Mouse (Mus musculus): ENCODE data around the gene Olfr315. TPM values are rescaled to one million over a fixed set of nuclear protein-coding genes. Genes with fewer than 3 reads are reported as not detected.
"Not testable (repeated sequence)": the region's sequence is repeated elsewhere in the genome, so short reads cannot be mapped to it uniquely, and the experiment has no call there.

Olfr315 gene
- not detected in 2 replicates for polyA plus RNA-seq (2016; fragmentation: Nextera tagmentation; extraction: Ambion mirVana)

DNA sequence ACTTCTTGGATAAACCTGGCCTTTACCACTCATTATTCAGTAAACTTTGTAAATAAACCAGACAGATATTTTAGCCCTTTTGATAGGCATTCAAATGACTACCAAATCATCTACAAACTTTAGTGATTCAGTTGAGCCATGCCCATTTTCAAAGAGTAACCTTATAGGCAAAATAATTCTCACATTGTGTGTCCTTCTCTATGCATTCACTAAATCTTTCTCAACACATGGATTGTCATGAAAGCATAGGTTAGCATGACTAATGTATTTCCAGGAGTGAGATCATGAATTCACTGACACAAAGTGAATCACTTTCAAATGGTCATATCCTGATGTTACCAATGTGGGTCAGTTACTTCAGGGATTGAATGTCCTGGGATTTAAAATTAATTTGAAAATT is at the start of gene Olfr315:
TSS of gene Olfr315 (plus strand) at position 301 of the 400 bp plus-strand sequence.
- Histone ChIP-seq H3K4me2 (replicated peaks) (no peak within 1 kb of the TSS), H3K9me3 (no peaks in the 10 kb centered on the region), H3K4me1 (no peaks in the 10 kb centered on the region), H3K9ac (no peak within 1 kb of the TSS), H3K27me3 (no peaks in the 10 kb centered on the region), H3K27ac (no peak within 1 kb of the TSS), H3K36me3 (no peaks in the 10 kb centered on the region), H3K4me3 (no peak within 1 kb of the TSS)
- no peak for ATAC-seq (ENCODE audit: insufficient number of reproducible peaks, insufficient read depth, low FRiP score, low TSS enrichment)

DNA sequence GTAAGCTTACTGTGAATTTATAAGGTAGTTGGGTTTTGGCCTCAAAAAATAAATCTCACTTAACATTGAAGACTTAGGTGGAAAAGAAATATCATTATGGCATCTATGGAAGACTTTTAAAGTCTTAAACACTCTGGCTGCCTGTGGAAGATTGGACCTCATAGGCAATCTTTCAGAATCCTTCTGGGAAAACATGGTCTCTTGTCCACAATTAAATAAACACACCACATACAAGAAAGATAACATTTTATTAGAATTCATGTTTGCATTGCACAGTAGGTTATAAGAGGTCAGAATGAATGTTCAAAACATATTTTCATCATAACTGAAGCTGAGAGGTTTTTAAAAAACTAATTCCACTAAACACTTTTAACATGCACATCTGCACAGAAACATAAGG is 49.1 kb upstream of the Olfr315 start, which contains the start of gene Olfr318:
TSS of gene Olfr318 (minus strand) at position 101 of the 400 bp plus-strand sequence.
- no peak for ATAC-seq (ENCODE audit: insufficient number of reproducible peaks, insufficient read depth, low FRiP score, low TSS enrichment)
- Histone ChIP-seq H3K27me3 (no peaks in the 10 kb centered on the region), H3K36me3 (no peaks in the 10 kb centered on the region), H3K9me3 (no peaks in the 10 kb centered on the region), H3K4me2 (replicated peaks) (no peak within 1 kb of the TSS), H3K9ac (no peak within 1 kb of the TSS), H3K4me3 (no peak within 1 kb of the TSS), H3K4me1 (no peaks in the 10 kb centered on the region), H3K27ac (no peak within 1 kb of the TSS)

DNA sequence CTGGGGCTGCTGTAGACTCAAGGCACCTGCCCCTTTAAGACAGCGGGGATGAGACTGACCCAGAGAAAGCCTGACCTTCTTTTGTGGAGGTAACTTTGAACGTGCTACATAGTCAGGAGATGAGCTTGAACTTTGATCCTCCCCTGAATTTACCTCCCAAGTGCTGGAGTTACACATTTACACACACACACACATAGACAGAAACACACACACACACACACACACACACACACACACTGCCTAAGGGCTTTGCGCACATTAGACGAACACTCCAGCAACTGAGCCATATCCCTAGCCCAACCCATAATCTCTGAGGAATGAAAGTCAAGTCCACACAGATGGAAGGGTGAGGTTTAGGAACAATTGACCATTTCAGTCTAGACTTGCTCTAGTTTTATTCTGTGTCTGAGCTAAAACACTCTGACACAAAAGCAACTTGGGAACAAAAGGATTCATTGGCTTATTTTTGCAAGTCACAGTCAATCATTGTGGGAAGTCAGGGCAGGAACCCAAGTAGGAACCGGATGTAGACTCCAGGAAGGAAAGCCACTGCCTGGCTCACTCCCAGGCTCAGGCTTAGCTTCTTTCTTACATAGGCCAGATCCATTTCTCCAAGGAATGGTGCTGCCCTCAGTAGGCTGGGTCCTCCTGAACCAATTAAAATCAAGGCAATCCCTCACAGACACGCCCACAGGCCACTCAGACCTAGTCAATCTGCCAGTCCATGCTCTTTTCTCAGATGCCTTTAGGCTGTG is 44.9 kb upstream of the Olfr315 start:
- H3K9me3 ChIP-seq; H3K4me3 ChIP-seq; ATAC-seq (ENCODE audit: insufficient number of reproducible peaks, insufficient read depth, low FRiP score, low TSS enrichment); H3K36me3 ChIP-seq; H3K9ac ChIP-seq; H3K27ac ChIP-seq; H3K4me1 ChIP-seq; H3K4me2 ChIP-seq (replicated peaks); H3K27me3 ChIP-seq: not testable (repeated sequence)
- WGBS: 82% methylated on average over 6 of the region's 6 CpGs

DNA sequence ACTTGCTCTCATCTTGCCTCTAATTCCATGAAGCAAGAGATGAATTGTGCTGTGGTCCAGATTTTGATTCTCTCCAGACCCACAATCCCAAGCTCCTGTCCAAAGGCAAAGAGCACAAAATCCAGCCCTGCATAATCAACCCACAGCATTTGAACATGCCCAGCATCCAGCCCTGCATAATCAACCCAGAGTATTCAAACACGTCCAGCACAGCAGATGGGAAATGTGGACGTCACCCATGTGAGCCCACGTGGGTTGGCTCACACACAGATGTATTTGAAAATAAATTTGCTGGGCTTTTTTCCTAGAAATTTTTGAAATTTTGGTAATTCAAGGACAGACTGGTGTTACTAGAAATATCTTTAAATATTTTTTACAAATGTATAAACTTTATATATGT is 39.6 kb upstream of the Olfr315 start:
- ATAC-seq (ENCODE audit: insufficient number of reproducible peaks, insufficient read depth, low FRiP score, low TSS enrichment): no peak
- WGBS: 63% methylated on average over 3 of the region's 3 CpGs

DNA sequence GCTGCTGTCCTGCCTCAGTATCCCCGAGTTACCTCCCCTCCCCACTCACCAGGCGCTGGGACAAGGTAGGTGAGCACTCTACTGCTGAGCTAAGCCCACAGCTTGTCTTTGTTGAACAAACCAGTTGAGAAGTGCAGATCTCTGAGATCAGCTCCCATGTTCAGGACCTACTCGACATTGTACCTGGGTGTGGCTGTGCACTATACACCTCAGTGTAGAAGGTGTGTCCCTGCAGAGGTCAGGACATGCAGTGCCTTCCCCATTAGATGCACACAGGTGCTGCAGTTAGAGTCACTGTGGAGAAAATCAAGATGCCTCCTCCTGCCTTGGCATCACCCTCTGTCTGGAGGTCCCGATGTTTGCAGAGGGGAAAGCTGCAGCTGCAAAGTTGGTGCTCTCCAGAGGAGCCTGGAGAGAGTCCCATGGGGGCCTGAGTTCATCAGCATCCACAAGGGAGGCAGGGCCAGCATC is 34.2 kb upstream of the Olfr315 start, which contains the start of gene Olfr317:
TSS of gene Olfr317 (minus strand) at position 421 of the 471 bp plus-strand sequence.
- Histone ChIP-seq H3K9ac (no peak within 1 kb of the TSS), H3K27me3 (no peaks in the 10 kb centered on the region), H3K4me2 (replicated peaks) (no peak within 1 kb of the TSS), H3K36me3 (no peaks in the 10 kb centered on the region), H3K27ac (no peak within 1 kb of the TSS), H3K4me3 (no peak within 1 kb of the TSS), H3K9me3 (no peaks in the 10 kb centered on the region), H3K4me1 (no peaks in the 10 kb centered on the region)
- WGBS: 73% methylated on average over 4 of the region's 4 CpGs
- no peak for ATAC-seq (ENCODE audit: insufficient number of reproducible peaks, insufficient read depth, low FRiP score, low TSS enrichment)

More for the DNA sequence above, 39.6 kb upstream of the Olfr315 start:
- no peaks in the 10 kb centered on the region for H3K4me1 ChIP-seq
- no peak overlapping the region for H3K4me3 ChIP-seq
- no peaks in the 10 kb centered on the region for H3K36me3 ChIP-seq
- no peak overlapping the region for H3K9ac ChIP-seq
- no peak overlapping the region for H3K27ac ChIP-seq
- H3K27me3 ChIP-seq: no peaks in the 10 kb centered on the region
- H3K4me2 ChIP-seq (replicated peaks): no peak overlapping the region
- H3K9me3 ChIP-seq: no peaks in the 10 kb centered on the region

DNA sequence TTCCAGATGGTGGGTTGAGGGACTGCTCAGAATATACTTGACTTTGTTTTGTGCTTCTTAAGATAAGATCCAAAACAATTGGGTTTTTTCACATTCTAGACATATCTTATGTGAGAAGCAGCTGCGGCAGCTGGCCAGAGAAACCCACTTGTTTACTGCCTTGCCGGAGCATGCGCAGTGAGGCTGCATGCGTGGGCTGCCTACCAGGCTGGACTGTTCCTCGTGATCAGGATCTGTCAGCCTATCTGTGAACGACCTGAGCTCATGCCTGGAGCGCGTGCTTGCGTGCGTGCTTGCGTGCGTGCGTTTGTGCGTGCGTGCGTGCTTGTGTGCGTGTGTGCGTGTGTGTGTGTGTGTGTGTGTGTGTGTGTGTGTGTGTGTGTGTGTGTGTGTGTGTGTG is 21.9 kb upstream of the Olfr315 start:
- H3K9ac ChIP-seq; H3K27ac ChIP-seq; H3K36me3 ChIP-seq; H3K4me3 ChIP-seq; H3K27me3 ChIP-seq; H3K4me1 ChIP-seq; H3K4me2 ChIP-seq (replicated peaks); ATAC-seq (ENCODE audit: insufficient number of reproducible peaks, insufficient read depth, low FRiP score, low TSS enrichment); H3K9me3 ChIP-seq: not testable (repeated sequence)
- WGBS: 81% methylated on average over 18 of the region's 18 CpGs

DNA sequence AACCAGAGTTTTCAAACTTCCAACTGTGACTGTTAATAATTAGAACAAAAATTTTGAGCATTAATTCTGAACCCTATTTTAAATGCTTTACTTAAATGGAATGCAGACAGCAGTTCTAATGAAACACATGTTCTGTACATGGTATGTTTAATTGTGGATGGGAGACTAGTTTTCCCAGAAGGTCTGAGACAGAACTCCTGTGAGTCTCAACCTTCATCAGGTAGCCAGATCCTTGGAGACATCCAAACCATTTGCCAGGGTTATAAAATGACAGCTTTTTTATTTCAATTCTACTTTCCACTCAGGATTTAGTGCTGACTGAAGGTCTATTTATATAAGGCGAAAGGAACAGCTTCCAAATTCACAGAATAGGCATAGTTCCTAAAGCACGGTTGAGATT is 20.6 kb upstream of the Olfr315 start, which contains the start of gene Olfr316:
TSS of gene Olfr316 (plus strand) at position 301 of the 400 bp plus-strand sequence.
- Histone ChIP-seq H3K27ac (no peak within 1 kb of the TSS), H3K4me1 (no peaks in the 10 kb centered on the region), H3K9ac (no peak within 1 kb of the TSS), H3K4me3 (no peak within 1 kb of the TSS), H3K4me2 (replicated peaks) (no peak within 1 kb of the TSS), H3K9me3 (no peaks in the 10 kb centered on the region), H3K27me3 (no peaks in the 10 kb centered on the region), H3K36me3 (no peaks in the 10 kb centered on the region)
- ATAC-seq (ENCODE audit: insufficient number of reproducible peaks, insufficient read depth, low FRiP score, low TSS enrichment): no peak
- WGBS: 87% methylated on average over 2 of the region's 2 CpGs

DNA sequence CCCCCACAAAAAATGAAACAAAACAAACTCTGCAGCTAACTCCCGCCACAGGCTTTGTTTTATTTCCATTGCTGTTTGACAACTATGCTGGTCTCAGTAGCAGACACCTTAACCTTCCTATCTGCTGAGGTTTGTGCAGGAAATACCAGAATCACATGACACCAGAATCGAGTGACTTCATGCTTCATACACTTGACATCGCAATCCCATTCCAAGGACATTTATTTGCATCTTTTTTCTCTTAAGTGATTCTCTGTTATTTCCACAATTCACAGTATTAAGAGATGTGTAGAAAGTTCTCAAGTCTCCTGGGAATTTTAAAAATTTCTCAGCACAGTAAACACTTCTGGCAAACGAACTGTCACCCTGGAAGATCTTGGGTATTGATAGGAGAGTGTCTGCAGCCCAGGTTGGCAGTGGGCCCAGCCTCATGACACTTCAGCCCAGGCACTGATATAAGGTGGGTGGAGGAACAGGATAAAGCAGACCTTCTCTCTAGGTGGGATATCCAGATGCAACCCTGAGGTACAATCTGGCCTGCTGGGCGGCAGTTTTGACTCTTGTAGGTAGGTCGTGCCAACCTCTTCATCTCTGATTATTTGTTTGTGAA is 9.6 kb downstream of the Olfr315 start, which contains the start of gene Olfr314:
TSS of gene Olfr314 (plus strand) at position 473 of the 610 bp plus-strand sequence.
- ATAC-seq (ENCODE audit: insufficient number of reproducible peaks, insufficient read depth, low FRiP score, low TSS enrichment): no peak
- no peak within 1 kb of the TSS for H3K27ac ChIP-seq
- H3K9me3 ChIP-seq: no peaks in the 10 kb centered on the region
- no peak within 1 kb of the TSS for H3K4me2 ChIP-seq (replicated peaks)
- WGBS: 75% methylated on average over 6 of the region's 6 CpGs
- no peaks in the 10 kb centered on the region for H3K27me3 ChIP-seq
- no peaks in the 10 kb centered on the region for H3K36me3 ChIP-seq
- H3K9ac ChIP-seq: no peak within 1 kb of the TSS
- H3K4me3 ChIP-seq: no peak within 1 kb of the TSS
- no peaks in the 10 kb centered on the region for H3K4me1 ChIP-seq

DNA sequence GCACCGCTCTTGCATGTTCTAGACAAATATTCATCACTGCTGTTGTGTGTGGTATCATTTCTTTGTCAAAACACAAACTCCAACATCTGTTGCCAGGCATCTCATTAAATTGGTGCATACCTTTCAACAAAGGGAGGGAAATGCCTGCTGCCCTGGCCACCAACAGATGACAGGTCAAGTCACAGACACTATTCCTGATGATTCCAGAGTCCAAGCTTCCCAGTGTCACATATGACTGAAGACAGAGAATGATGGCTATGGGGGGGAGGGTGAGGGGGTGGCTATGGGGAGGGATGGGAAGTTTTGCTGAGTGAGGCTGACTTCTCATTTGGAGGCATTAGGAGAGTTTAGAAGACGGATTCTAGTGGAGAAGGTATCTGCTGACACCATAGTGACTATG is 11.2 kb downstream of the Olfr315 start:
- Histone ChIP-seq H3K4me3 (no peak overlapping the region), H3K27ac (no peak overlapping the region), H3K27me3 (no peaks in the 10 kb centered on the region), H3K9ac (no peak overlapping the region), H3K36me3 (no peaks in the 10 kb centered on the region), H3K4me2 (replicated peaks) (no peak overlapping the region), H3K4me1 (no peaks in the 10 kb centered on the region), H3K9me3 (no peaks in the 10 kb centered on the region)
- no peak for ATAC-seq (ENCODE audit: insufficient number of reproducible peaks, insufficient read depth, low FRiP score, low TSS enrichment)
- 84% methylated on average over 2 of the region's 2 CpGs for WGBS

DNA sequence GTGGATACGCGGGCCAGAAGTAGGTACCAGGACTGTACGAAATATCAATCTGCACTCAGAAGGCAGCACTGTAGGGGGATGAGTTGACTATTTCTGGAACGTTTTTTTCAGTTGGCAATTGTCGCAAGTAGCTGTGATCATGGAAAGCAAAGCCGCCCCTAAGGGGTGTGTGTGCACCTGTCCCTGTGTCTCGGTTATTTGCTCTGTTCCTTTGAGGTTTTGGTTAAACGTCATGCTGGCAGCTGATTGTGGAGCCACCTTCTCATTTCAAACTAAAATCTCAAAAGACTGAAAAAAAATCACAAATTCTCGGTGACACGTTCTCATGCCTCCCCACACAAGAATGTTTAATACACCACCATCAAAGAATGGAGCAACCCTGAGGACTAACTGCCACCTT is 14.7 kb downstream of the Olfr315 start:
- H3K4me3 ChIP-seq: no peak overlapping the region
- H3K4me2 ChIP-seq (replicated peaks): no peak overlapping the region
- H3K27me3 ChIP-seq: no peaks in the 10 kb centered on the region
- H3K27ac ChIP-seq: no peak overlapping the region
- no peaks in the 10 kb centered on the region for H3K36me3 ChIP-seq
- H3K9ac ChIP-seq: no peak overlapping the region
- no peaks in the 10 kb centered on the region for H3K4me1 ChIP-seq
- WGBS: 86% methylated on average over 10 of the region's 10 CpGs
- no peaks in the 10 kb centered on the region for H3K9me3 ChIP-seq
- no peak for ATAC-seq (ENCODE audit: insufficient number of reproducible peaks, insufficient read depth, low FRiP score, low TSS enrichment)

DNA sequence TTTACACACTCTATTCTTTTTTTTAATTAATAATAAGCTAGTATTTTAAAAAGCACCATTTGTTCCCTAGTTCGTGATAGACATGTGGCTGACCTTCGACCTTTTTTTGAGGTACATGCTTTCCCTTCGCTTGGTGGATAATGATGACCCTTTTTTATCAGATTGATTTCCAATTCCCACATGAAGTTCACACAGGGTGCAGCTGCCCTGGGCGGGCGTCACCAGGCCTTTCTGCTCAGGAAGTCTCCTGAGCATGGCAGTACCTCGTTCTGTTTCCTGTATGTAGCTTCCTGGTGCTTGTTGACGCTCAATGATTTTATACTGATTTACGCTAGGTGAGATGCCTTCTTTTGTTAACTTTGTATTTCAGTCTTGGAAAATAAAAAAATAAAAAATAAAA is 15.4 kb downstream of the Olfr315 start:
- H3K9ac ChIP-seq: no peak overlapping the region
- no peaks in the 10 kb centered on the region for H3K9me3 ChIP-seq
- no peak for ATAC-seq (ENCODE audit: insufficient number of reproducible peaks, insufficient read depth, low FRiP score, low TSS enrichment)
- no peaks in the 10 kb centered on the region for H3K27me3 ChIP-seq
- H3K4me1 ChIP-seq: no peaks in the 10 kb centered on the region
- H3K27ac ChIP-seq: no peak overlapping the region
- 81% methylated on average over 8 of the region's 8 CpGs for WGBS
- H3K4me2 ChIP-seq (replicated peaks): no peak overlapping the region
- no peak overlapping the region for H3K4me3 ChIP-seq
- no peaks in the 10 kb centered on the region for H3K36me3 ChIP-seq

DNA sequence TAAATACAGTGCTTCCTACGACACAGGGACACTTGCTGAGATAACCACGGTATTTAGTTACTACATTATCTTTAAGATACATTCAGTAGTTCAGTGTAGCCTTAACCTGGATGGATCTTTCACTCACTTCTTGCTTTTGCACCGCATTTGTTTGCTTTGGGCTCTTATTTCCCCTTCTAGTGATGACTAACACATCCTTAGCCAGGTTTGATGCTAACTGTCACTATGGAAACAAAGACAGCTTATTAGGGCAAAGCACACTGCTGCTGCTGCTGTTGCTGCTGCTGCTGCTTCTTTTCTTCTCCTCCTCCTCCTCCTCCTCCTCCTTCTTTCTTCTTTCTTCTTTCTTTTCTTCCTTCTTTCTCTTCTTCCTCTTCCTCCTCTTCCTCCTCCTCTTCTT is 16.5 kb downstream of the Olfr315 start:
- Histone ChIP-seq H3K4me2 (replicated peaks) (no peak overlapping the region), H3K27me3 (no peaks in the 10 kb centered on the region), H3K9ac (no peak overlapping the region), H3K4me3 (no peak overlapping the region), H3K36me3 (no peaks in the 10 kb centered on the region), H3K4me1 (no peaks in the 10 kb centered on the region), H3K27ac (no peak overlapping the region), H3K9me3 (no peaks in the 10 kb centered on the region)
- ATAC-seq (ENCODE audit: insufficient number of reproducible peaks, insufficient read depth, low FRiP score, low TSS enrichment): no peak
- WGBS: 24% methylated on average over 3 of the region's 3 CpGs
